Mouse (Mus musculus): Measurements from ENCODE around the gene Scube2. TPM values are rescaled to one million over a fixed set of nuclear protein-coding genes. Genes with fewer than 3 reads are reported as not detected.

The Scube2 gene
- polyA plus RNA-seq, 1 experiment from 2014 or later, result 1.8 TPM

DNA sequence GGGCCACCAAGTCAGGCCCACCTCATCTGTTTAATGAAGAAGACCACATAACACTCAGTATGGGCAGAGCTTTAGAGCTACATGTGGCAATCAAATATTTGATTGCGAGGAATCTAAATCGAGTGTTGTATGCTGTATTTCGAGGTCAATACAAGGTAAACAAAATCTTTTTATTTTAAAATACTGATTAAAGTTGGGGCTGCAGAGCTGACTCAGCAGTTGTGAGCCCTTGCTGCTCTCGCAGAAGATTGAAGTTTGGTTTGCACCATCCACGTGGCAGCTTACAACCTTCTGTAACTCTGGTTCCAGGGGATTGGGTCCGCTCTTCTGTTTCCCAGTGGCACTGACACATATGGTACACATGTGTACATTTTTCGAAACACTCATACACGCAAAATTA is 111.4 kb downstream of the Scube2 start:
- Histone ChIP-seq H3K9me3 (ENCODE audit: low read length) (no peaks in the 10 kb centered on the region), H3K27ac (ENCODE audit: low read length) (no peak overlapping the region), H3K4me1 (ENCODE audit: insufficient read depth, low read length) (peaks cover 11% of the 10 kb centered on the region), H3K9ac (replicated peaks; ENCODE audit: low read length) (no peak overlapping the region), H3K27me3 (ENCODE audit: insufficient read depth, low read length) (no peaks in the 10 kb centered on the region), H3K4me2 (replicated peaks; ENCODE audit: low read depth, low read length) (no peak overlapping the region), H3K36me3 (ENCODE audit: insufficient read depth, low read length) (no peaks in the 10 kb centered on the region), H3K4me3 (ENCODE audit: low read length) (no peak overlapping the region)
- ATAC-seq (ENCODE audit: low FRiP score, low TSS enrichment), result no peak
- WGBS, result 93% methylated on average over 8 of the region's 8 CpGs

DNA sequence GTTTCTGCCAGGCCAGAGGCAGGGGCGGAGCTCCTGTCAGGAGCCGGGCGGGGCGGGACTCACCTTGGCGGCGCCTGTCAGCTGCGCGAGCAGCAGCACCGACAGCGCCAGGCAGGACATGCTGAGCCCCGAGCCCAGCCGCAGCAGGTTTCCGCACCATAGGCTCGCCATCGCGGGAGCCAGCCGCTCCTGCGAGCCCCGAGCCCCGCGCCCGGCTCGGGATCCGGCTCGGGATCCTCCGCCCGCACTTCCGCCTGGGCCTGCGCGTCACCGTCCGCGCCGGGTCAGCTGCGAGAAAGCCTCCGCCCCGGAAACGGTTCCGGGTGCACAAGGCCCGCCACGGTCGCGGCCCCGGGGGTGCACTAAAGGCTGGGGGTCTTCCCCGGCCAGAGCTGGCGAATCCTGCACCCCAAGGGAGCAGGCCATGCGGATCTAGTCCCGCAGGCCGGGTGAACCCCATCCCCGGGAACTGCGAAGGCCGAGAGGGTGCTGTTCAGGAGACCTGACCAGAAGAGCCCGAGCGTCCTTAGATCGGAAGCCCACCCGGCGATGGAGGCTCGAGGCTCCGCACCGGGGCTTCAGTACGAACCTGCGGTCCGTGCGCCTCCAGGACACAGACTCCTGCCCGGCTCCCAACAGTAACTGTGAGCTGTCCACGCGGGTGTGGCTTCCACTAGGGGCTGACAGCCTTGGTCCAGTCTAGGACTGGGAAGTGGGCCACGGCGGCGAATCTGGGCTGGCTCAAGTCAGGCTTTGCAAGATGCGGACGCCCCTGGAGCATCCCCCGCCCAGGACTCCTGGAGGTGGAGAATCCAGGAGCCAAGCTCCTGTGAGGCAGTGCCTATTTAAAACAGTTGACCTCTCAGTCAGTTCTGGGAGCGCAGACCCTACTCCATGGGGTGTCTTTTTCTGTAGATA is 113.2 kb downstream of the Scube2 start, which contains the start of gene Tmem9b:
Tmem9b (minus strand) TSS at position 868 of the 918 bp plus-strand sequence.
- peak within 1 kb of the TSS; percentile 76 for H3K27ac ChIP-seq (ENCODE audit: low read length)
- peak within 1 kb of the TSS; percentile 74 for H3K4me2 ChIP-seq (replicated peaks; ENCODE audit: low read depth, low read length)
- H3K27me3 ChIP-seq (ENCODE audit: insufficient read depth, low read length), result no peaks in the 10 kb centered on the region
- no peaks in the 10 kb centered on the region for H3K9me3 ChIP-seq (ENCODE audit: low read length)
- peak; percentile 88 for ATAC-seq (ENCODE audit: low FRiP score, low TSS enrichment)
- H3K36me3 ChIP-seq (ENCODE audit: insufficient read depth, low read length), result no peaks in the 10 kb centered on the region
- H3K4me3 ChIP-seq (ENCODE audit: low read length), result peak within 1 kb of the TSS; percentile 77
- WGBS, result under 1% methylated on average over 74 of the region's 74 CpGs
- peak within 1 kb of the TSS; percentile 77 for H3K9ac ChIP-seq (replicated peaks; ENCODE audit: low read length)
- H3K4me1 ChIP-seq (ENCODE audit: insufficient read depth, low read length), result peaks cover 11% of the 10 kb centered on the region

DNA sequence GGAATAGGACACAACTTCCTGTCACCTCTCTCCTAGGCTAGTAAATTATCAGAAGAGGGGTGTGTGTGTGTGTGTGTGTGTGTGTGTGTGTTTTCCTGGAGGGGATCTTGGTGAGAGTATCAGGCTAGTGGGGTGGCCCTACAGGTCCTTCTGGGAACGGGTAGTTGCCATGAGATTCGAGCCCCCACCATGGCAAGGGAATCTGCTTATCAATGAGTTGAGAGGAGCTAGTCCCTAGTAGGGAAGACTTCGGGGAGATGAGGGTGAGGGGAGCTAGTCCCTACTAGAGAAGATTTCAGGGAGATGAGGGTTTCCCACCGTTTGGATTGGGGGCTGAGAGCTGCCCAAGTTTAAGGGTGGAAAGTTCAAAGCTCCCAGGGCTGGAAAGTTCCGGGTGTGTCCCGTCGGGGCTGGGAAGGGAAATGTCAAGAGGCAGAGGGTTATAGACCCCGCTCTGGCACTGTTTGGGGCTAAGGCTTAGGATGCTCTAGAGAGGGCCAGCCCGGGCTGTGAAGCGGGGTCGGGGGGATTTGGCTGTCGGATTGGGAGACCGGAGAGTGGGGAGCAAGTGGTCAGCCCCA is 114.0 kb downstream of the Scube2 start:
- ATAC-seq (ENCODE audit: low FRiP score, low TSS enrichment), result peak; percentile 5; the same call in 1 of the 2 replicates
- peak overlapping the region; percentile 76 for H3K27ac ChIP-seq (ENCODE audit: low read length)
- WGBS, result 3% methylated on average over 13 of the region's 13 CpGs

More for the DNA sequence above, 114.0 kb downstream of the Scube2 start:
- Histone ChIP-seq H3K36me3 (ENCODE audit: insufficient read depth, low read length) (no peaks in the 10 kb centered on the region), H3K9ac (replicated peaks; ENCODE audit: low read length) (peak overlapping the region; percentile 77), H3K4me1 (ENCODE audit: insufficient read depth, low read length) (peaks cover 11% of the 10 kb centered on the region), H3K9me3 (ENCODE audit: low read length) (no peaks in the 10 kb centered on the region), H3K4me2 (replicated peaks; ENCODE audit: low read depth, low read length) (peak overlapping the region; percentile 74), H3K27me3 (ENCODE audit: insufficient read depth, low read length) (no peaks in the 10 kb centered on the region), H3K4me3 (ENCODE audit: low read length) (peak overlapping the region; percentile 77)

Other genes starting within 250 kb of the Scube2 start
- 38.0 and 42.1 TPM in 2 replicates for gene St5, start 162.1 kb downstream of the Scube2 start, polyA plus RNA-seq (2015; fragmentation: Nextera tagmentation; extraction: Ambion mirVana)
- 32.8 and 34.0 TPM in 2 replicates for gene Akip1, start 162.0 kb downstream of the Scube2 start, polyA plus RNA-seq (2015; fragmentation: Nextera tagmentation; extraction: Ambion mirVana)
- 0.25 TPM in 1 of 2 replicates, not detected in the other for gene BC051019, start 141.8 kb downstream of the Scube2 start, polyA plus RNA-seq (2015; fragmentation: Nextera tagmentation; extraction: Ambion mirVana)
- gene Ascl3, start 134.0 kb downstream of the Scube2 start, polyA plus RNA-seq (2015; fragmentation: Nextera tagmentation; extraction: Ambion mirVana), result 0.36 TPM in 1 of 2 replicates, not detected in the other
- 60.2 and 64.1 TPM in 2 replicates for gene Tmem9b, start 112.8 kb downstream of the Scube2 start, polyA plus RNA-seq (2015; fragmentation: Nextera tagmentation; extraction: Ambion mirVana)
- 0.65 and 0.92 TPM in 2 replicates for gene Nrip3, start 83.7 kb downstream of the Scube2 start, polyA plus RNA-seq (2015; fragmentation: Nextera tagmentation; extraction: Ambion mirVana)
- gene Dennd5a, start 94.8 kb upstream of the Scube2 start, polyA plus RNA-seq (2015; fragmentation: Nextera tagmentation; extraction: Ambion mirVana), result 30.9 and 31.3 TPM in 2 replicates
- 65.8 and 68.6 TPM in 2 replicates for gene Tmem41b, start 121.2 kb upstream of the Scube2 start, polyA plus RNA-seq (2015; fragmentation: Nextera tagmentation; extraction: Ambion mirVana)
- 58.0 and 59.5 TPM in 2 replicates for gene Ipo7, start 152.6 kb upstream of the Scube2 start, polyA plus RNA-seq (2015; fragmentation: Nextera tagmentation; extraction: Ambion mirVana)
- gene Zfp143, start 195.5 kb upstream of the Scube2 start, polyA plus RNA-seq (2015; fragmentation: Nextera tagmentation; extraction: Ambion mirVana), result 22.3 and 22.6 TPM in 2 replicates